Comparison of ENCODE assay signal across 13 mouse cellular contexts in the genomic region with DNA sequence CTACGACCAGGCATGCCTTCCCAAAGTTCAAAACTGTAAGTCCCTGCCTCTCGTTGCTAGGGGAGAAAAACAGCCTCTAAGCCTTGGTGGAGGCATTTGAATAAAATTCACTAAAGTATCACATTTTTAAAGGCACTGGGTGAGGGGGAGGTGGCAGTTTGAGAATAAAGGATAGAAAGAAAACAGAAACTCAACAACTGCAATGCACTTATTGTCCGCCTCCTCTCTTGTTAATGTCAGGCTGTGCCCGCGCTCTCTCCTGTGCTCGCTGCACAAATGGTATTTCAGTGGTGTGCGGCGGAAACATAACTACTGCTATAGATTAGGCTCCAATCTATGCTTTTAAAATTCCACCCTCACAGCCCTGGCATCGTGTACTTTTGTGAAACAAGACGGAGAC. TPM values are rescaled to one million over a fixed set of nuclear protein-coding genes. Genes with fewer than 3 reads are reported as not detected.
A peak's percentile ranks its signal among the peaks of the same experiment; 100 is the strongest.
DNase-seq lines count a peak whose midpoint lies in the region; ATAC-seq lines count a peak whose summit lies in the region.
"Had no signal": no experiment of that assay in that cellular context is flagged by ENCODE, and none has a peak within 500 bp of the region (broad histone marks: within the 10 kb centered on the region; RNA-seq: fewer than 3 reads in every experiment).

No protein-coding gene starts in this region.

- no peak overlapping the region for H3K4me3 ChIP-seq in forebrain, embryonic 14.5 days (ENCODE audit: low read depth, low read length)
- no peak overlapping the region for H3K4me3 ChIP-seq in neural tube, embryonic 14.5 days (ENCODE audit: low read depth, low read length)
- H3K4me3 ChIP-seq: erythroblast, embryonic 14.5 days; liver, embryonic 12.5 days had no signal

- DNase-seq in left cerebral cortex, adult 18-20 months (ENCODE audit: low spot score in 2 of 2): peak; percentile 38 to 52
- no peak for DNase-seq in left cerebral cortex, postnatal 10 days (ENCODE audit: extremely low spot score in 1 of 2, low spot score in 2 of 2)
- peak; percentile 37 for DNase-seq in forebrain, embryonic 14.5 days (ENCODE audit: low spot score)
- peak; percentile 49 to 64 for DNase-seq in left cerebral cortex, adult 9 months (ENCODE audit: low spot score in 2 of 2)
- DNase-seq in cerebellum, postnatal 25 days: no peak
- no peak for DNase-seq in adrenal gland, postnatal 4 days (ENCODE audit: low spot score in 2 of 2)
- DNase-seq: kidney, adult 8-10 months; thymus, adult 18-20 months had no signal

- H3K27ac ChIP-seq in forebrain, embryonic 14.5 days (ENCODE audit: low read depth, low read length): peak overlapping the region; percentile 53; the same call in 1 of the 2 replicates
- peak overlapping the region; percentile 49 for H3K27ac ChIP-seq in neural tube, embryonic 14.5 days (ENCODE audit: low read depth, low read length)
- H3K27ac ChIP-seq: liver, embryonic 12.5 days had no signal

- WGBS in forebrain, embryonic 14.5 days: 12% methylated on average over 10 of the region's 10 CpGs
- 33% methylated on average over 10 of the region's 10 CpGs for WGBS in neural tube, embryonic 14.5 days

- H3K9ac ChIP-seq in forebrain, embryonic 14.5 days (ENCODE audit: low read length): peak overlapping the region; percentile 26; the same call in 1 of the 2 replicates
- H3K9ac ChIP-seq in neural tube, embryonic 14.5 days (replicated peaks; ENCODE audit: low read depth, low read length): no peak overlapping the region
- H3K9ac ChIP-seq: liver, embryonic 12.5 days had no signal

- ATAC-seq in forebrain, embryonic 14.5 days: 0 out of 2 replicates have a peak, but pooled peaks have one; percentile 38
- ATAC-seq in neural tube, embryonic 14.5 days (ENCODE audit: low read depth): no peak
- no peak for ATAC-seq in erythroblast, adult 5-6 weeks (replicated peaks; ENCODE audit: low FRiP score, poor library complexity, severe bottlenecking)
- ATAC-seq: liver, embryonic 12.5 days had no signal

- no peaks in the 10 kb centered on the region for H3K9me3 ChIP-seq in forebrain, embryonic 14.5 days (replicated peaks; ENCODE audit: control insufficient read depth, low read length)
- H3K9me3 ChIP-seq in neural tube, embryonic 14.5 days (ENCODE audit: control insufficient read depth, low read length): no peaks in the 10 kb centered on the region
- H3K9me3 ChIP-seq: liver, embryonic 12.5 days had no signal

- intact Hi-C loops in left cerebral cortex, postnatal 10 days (cut with DNase I): no loop called here

- H3K4me2 ChIP-seq in forebrain, embryonic 14.5 days (ENCODE audit: low read length): peak overlapping the region; percentile 21; the same call in 1 of the 2 replicates
- no peak overlapping the region for H3K4me2 ChIP-seq in neural tube, embryonic 14.5 days (ENCODE audit: low read depth, low read length)
- H3K4me2 ChIP-seq: liver, embryonic 12.5 days had no signal

- peaks cover 11% of the 10 kb centered on the region for H3K36me3 ChIP-seq in forebrain, embryonic 14.5 days (ENCODE audit: control insufficient read depth, insufficient read depth, low read length)
- 0 out of 2 replicates have a peak, but pooled peaks cover 6% of the 10 kb centered on the region for H3K36me3 ChIP-seq in neural tube, embryonic 14.5 days (ENCODE audit: control insufficient read depth, insufficient read depth, low read length)
- H3K36me3 ChIP-seq: liver, embryonic 12.5 days had no signal

- H3K4me1 ChIP-seq in forebrain, embryonic 14.5 days (ENCODE audit: control insufficient read depth, insufficient read depth, low read length): peaks cover 19% of the 10 kb centered on the region
- H3K4me1 ChIP-seq in neural tube, embryonic 14.5 days (ENCODE audit: control insufficient read depth, insufficient read depth, low read length): peaks cover 16% of the 10 kb centered on the region
- H3K4me1 ChIP-seq: liver, embryonic 12.5 days had no signal

- H3K27me3 ChIP-seq in forebrain, embryonic 14.5 days (replicated peaks; ENCODE audit: control insufficient read depth, insufficient read depth, low read length): no peaks in the 10 kb centered on the region
- H3K27me3 ChIP-seq in neural tube, embryonic 14.5 days (ENCODE audit: control insufficient read depth, insufficient read depth, low read length): no peaks in the 10 kb centered on the region
- H3K27me3 ChIP-seq: CH12.LX; liver, embryonic 12.5 days had no signal

RNA-seq across cellular contexts. Expression of gene Ptpdc1, which starts 31.4 kb away (rescaled TPM):
- 10 to 100 TPM; 21.8 to 23.5 TPM for total RNA-seq in left cerebral cortex, adult 18-20 months (2021)
- 10 to 100 TPM; 21.3 to 23.5 TPM for total RNA-seq in left cerebral cortex, postnatal 10 days (2021)
- polyA plus RNA-seq in forebrain, embryonic 14.5 days (2014; fragmentation: Nextera tagmentation; extraction: Ambion mirVana): 12.7 and 18.8 TPM in 2 replicates
- 24.2 and 25.2 TPM in 2 replicates for polyA plus RNA-seq in neural tube, embryonic 14.5 days (2014; fragmentation: Nextera tagmentation; extraction: Ambion mirVana)
- total RNA-seq in erythroblast, adult 5-6 weeks (2015; ENCODE audit: low replicate concordance): 1.0 TPM in 1 of 2 replicates, not detected in the other
- 0.43 and 0.56 TPM in 2 replicates for total RNA-seq in erythroblast, adult 5-6 weeks (2017; ENCODE audit: low replicate concordance)
- total RNA-seq in adrenal gland, postnatal 4 days (2021): 10 to 100 TPM; 14.4 to 15.5 TPM
- total RNA-seq: CH12.LX had no signal
- polyA plus RNA-seq: erythroblast, embryonic 14.5 days had no signal

Comparison
In these comparisons a context has a peak if more than half of its experiments do, and no peak if none do; other contexts are left out.
1. DNase-seq: peak in left cerebral cortex, adult 18-20 months (2 of 2), forebrain, embryonic 14.5 days (single experiment) and left cerebral cortex, adult 9 months (2 of 2); none in left cerebral cortex, postnatal 10 days (0 of 2), cerebellum, postnatal 25 days (0 of 2) and adrenal gland, postnatal 4 days (0 of 2).
2. RNA of gene Ptpdc1, which starts 31.4 kb away (total RNA-seq): 21.8 to 23.5 TPM in left cerebral cortex, adult 18-20 months, 21.3 to 23.5 TPM in left cerebral cortex, postnatal 10 days and 14.4 to 15.5 TPM in adrenal gland, postnatal 4 days; 0.43 to 1.0 TPM in erythroblast, adult 5-6 weeks; every median in the first group is over 4 times any median in the second.